Mouse (Mus musculus): ENCODE data around the gene Olfr913. TPM values are rescaled to one million over a fixed set of nuclear protein-coding genes. Genes with fewer than 3 reads are reported as not detected.

Gene Olfr913
- not detected for total RNA-seq (2021)
- long read RNA-seq, experiment 1 = 0 reads
- long read RNA-seq, experiment 2 = 0 reads

- no peak for DNase-seq
Observed at GRCm38 (mm10) chr9:38592459-38592858, at the start of gene Olfr913. Gene Olfr913 (plus strand): TSS chr9:38592759.

GRCm38 (mm10) chr9:38579878-38580277 lies 12.7 kb upstream of the Olfr913 start, which contains the start of gene Olfr912:
Gene Olfr912 (plus strand): TSS chr9:38580178.
- DNase-seq = no peak

GRCm38 (mm10) chr9:38591056-38591455 lies 1.5 kb upstream of the Olfr913 start:
- DNase-seq = no peak

- DNase-seq = no peak
Observed at GRCm38 (mm10) chr9:38604802-38605201, 12.2 kb downstream of the Olfr913 start, which contains the start of gene Olfr914. Gene Olfr914 (plus strand): TSS chr9:38605102.

- DNase-seq = no peak
Observed at GRCm38 (mm10) chr9:38632406-38632805, 39.8 kb downstream of the Olfr913 start.

Other genes starting within 250 kb of the Olfr913 start
- gene Olfr898, start 244.3 kb upstream of the Olfr913 start, total RNA-seq (2021) = not detected
- gene Olfr250, start 225.9 kb upstream of the Olfr913 start, total RNA-seq (2021) = not detected
- not detected for gene Olfr251, start 215.7 kb upstream of the Olfr913 start, total RNA-seq (2021)
- not detected for gene Olfr147, start 191.1 kb upstream of the Olfr913 start, total RNA-seq (2021)
- gene Olfr901, start 163.3 kb upstream of the Olfr913 start, total RNA-seq (2021) = not detected
- not detected for gene Olfr902, start 145.1 kb upstream of the Olfr913 start, total RNA-seq (2021)
- not detected for gene Olfr904, start 129.6 kb upstream of the Olfr913 start, total RNA-seq (2021)
- gene Olfr905, start 121.7 kb upstream of the Olfr913 start, total RNA-seq (2021) = not detected
- gene Olfr906, start 105.7 kb upstream of the Olfr913 start, total RNA-seq (2021) = not detected
- not detected for gene Olfr907, start 97.0 kb upstream of the Olfr913 start, total RNA-seq (2021)
- gene Olfr911-ps1, start 71.2 kb upstream of the Olfr913 start, total RNA-seq (2021) = not detected
- gene Olfr910, start 54.9 kb upstream of the Olfr913 start, total RNA-seq (2021) = not detected
- gene Olfr912, start 12.6 kb upstream of the Olfr913 start, total RNA-seq (2021) = not detected
- not detected for gene Olfr914, start 12.3 kb downstream of the Olfr913 start, total RNA-seq (2021)
- gene Olfr916, start 67.1 kb downstream of the Olfr913 start, total RNA-seq (2021) = not detected
- not detected for gene Olfr917, start 73.1 kb downstream of the Olfr913 start, total RNA-seq (2021)
- not detected for gene Olfr918, start 81.8 kb downstream of the Olfr913 start, total RNA-seq (2021)
- gene Olfr919, start 110.9 kb downstream of the Olfr913 start, total RNA-seq (2021) = not detected
- gene Vwa5a, start 125.5 kb downstream of the Olfr913 start, total RNA-seq (2021) = 10 to 100 TPM; 21.9 to 27.3 TPM
- under 1 TPM; 0.05 TPM for gene Olfr920, start 159.5 kb downstream of the Olfr913 start, total RNA-seq (2021)
- gene Olfr921, start 180.3 kb downstream of the Olfr913 start, total RNA-seq (2021) = not detected
- not detected for gene Olfr922, start 221.9 kb downstream of the Olfr913 start, total RNA-seq (2021)
- gene Olfr923, start 233.8 kb downstream of the Olfr913 start, total RNA-seq (2021) = not detected